Mouse (Mus musculus) cerebellum, postnatal 14 days (tissue): ENCODE measurements at regions not wholly inside any gene's neighbourhood (a gene's known extent, or its start where the extent isn't known, plus 50 kb on each side); places are given as distances from the start of the nearest gene placed in this dataset.
A peak's percentile ranks its signal among the peaks of the same experiment; 100 is the strongest.

ENCODE experiments used
- DNase-seq, 2 experiments: peaks; one replicate each; pipeline ENCODE4 v3.0.0; 2021; ENCODE audit warnings: mixed read lengths in 2 of 2

GRCm38 (mm10) chr2:106458003-106458402 is 235.1 kb upstream of the Mpped2 start:
- DNase-seq: no peak

- no peak for DNase-seq
These were observed 232.0 kb upstream of the Mpped2 start for GRCm38 (mm10) chr2:106461021-106461420.

GRCm38 (mm10) chr2:106461490-106461889 is 231.6 kb upstream of the Mpped2 start:
- no peak for DNase-seq

- DNase-seq: no peak
These were observed 231.0 kb upstream of the Mpped2 start for GRCm38 (mm10) chr2:106461973-106462637.

GRCm38 (mm10) chr2:106465055-106465454 is 228.0 kb upstream of the Mpped2 start:
- no peak for DNase-seq

- DNase-seq: no peak
These were observed 227.2 kb upstream of the Mpped2 start for GRCm38 (mm10) chr2:106465831-106466230.

GRCm38 (mm10) chr2:106469196-106469595 is 223.9 kb upstream of the Mpped2 start:
- no peak for DNase-seq

GRCm38 (mm10) chr2:106473458-106473857 is 219.6 kb upstream of the Mpped2 start:
- no peak for DNase-seq

- no peak for DNase-seq
These were observed 215.1 kb upstream of the Mpped2 start for GRCm38 (mm10) chr2:106477991-106478390.

GRCm38 (mm10) chr2:106487335-106488082 is 205.6 kb upstream of the Mpped2 start:
- no peak for DNase-seq

GRCm38 (mm10) chr2:106498735-106499134 is 194.3 kb upstream of the Mpped2 start:
- DNase-seq: no peak

- DNase-seq: no peak
These were observed 193.7 kb upstream of the Mpped2 start for GRCm38 (mm10) chr2:106499227-106499928.

GRCm38 (mm10) chr2:106504933-106505420 is 188.1 kb upstream of the Mpped2 start:
- DNase-seq: no peak

- DNase-seq: no peak
These were observed 181.2 kb upstream of the Mpped2 start for GRCm38 (mm10) chr2:106511889-106512288.

- peak in 1 of 2 experiments; percentile 4 for DNase-seq
These were observed 180.6 kb upstream of the Mpped2 start for GRCm38 (mm10) chr2:106512338-106513024.

GRCm38 (mm10) chr2:106513025-106513386 is 180.1 kb upstream of the Mpped2 start:
- DNase-seq: peak in 1 of 2 experiments; percentile 6

- peak; percentile 37 to 80 for DNase-seq
These were observed 175.8 kb upstream of the Mpped2 start for GRCm38 (mm10) chr2:106517224-106517623.

GRCm38 (mm10) chr2:106522961-106523360 is 170.1 kb upstream of the Mpped2 start:
- DNase-seq: no peak

- no peak for DNase-seq
These were observed 166.1 kb upstream of the Mpped2 start for GRCm38 (mm10) chr2:106527008-106527407.

GRCm38 (mm10) chr2:106529247-106529646 is 163.8 kb upstream of the Mpped2 start:
- DNase-seq: no peak

GRCm38 (mm10) chr2:106529746-106530145 is 163.3 kb upstream of the Mpped2 start:
- DNase-seq: no peak

GRCm38 (mm10) chr2:106538329-106538728 is 154.7 kb upstream of the Mpped2 start:
- no peak for DNase-seq

GRCm38 (mm10) chr2:106540176-106540575 is 152.9 kb upstream of the Mpped2 start:
- no peak for DNase-seq
